Mouse (Mus musculus) stomach, postnatal 0 days (tissue): ENCODE measurements around the gene Mlh1. TPM values are rescaled to one million over a fixed set of nuclear protein-coding genes. Genes with fewer than 3 reads are reported as not detected.

Experiments used
- ATAC-seq: fragments of 200-750 bp; cut with Nextera tagmentation; 2 replicates; pipeline ENCODE4 v1.8.0; 2017; ENCODE audit not compliant: low FRiP score, low TSS enrichment
- DNase-seq: peaks from one replicate; pipeline ENCODE4 v3.0.0-alpha.2; 2016; ENCODE audit warnings: low spot score
- H3K27ac ChIP-seq: fragments of 300-500 bp; sonication (generic); replicated peaks from 2 replicates; pipeline ENCODE4 v1.5.1; 2014; ENCODE audit warnings: mild to moderate bottlenecking, control low read depth
- H3K27me3 ChIP-seq: fragments of 300-500 bp; sonication (generic); 2 replicates; pipeline ENCODE4 v1.6.1; 2014; ENCODE audit warnings: low read length; ENCODE audit not compliant: control insufficient read depth, insufficient read depth
- H3K36me3 ChIP-seq: fragments of 300-500 bp; sonication (generic); 2 replicates; pipeline ENCODE4 v1.6.1; 2014; ENCODE audit warnings: low read length, mixed read lengths; ENCODE audit not compliant: control insufficient read depth, insufficient read depth
- H3K4me1 ChIP-seq: fragments of 300-500 bp; sonication (generic); replicated peaks from 2 replicates; pipeline ENCODE4 v1.6.1; 2014; ENCODE audit warnings: antibody characterized with exemption; ENCODE audit not compliant: control insufficient read depth, insufficient read depth
- H3K4me2 ChIP-seq: fragments of 300-500 bp; sonication (generic); replicated peaks from 2 replicates; pipeline ENCODE4 v1.6.1; 2014; ENCODE audit warnings: low read depth, mild to moderate bottlenecking, control low read depth, moderate library complexity
- H3K4me3 ChIP-seq: fragments of 300-500 bp; sonication (generic); 2 replicates; pipeline ENCODE4 v1.5.1; 2014; ENCODE audit warnings: low read depth, low read length, control low read depth
- H3K9ac ChIP-seq: fragments of 300-500 bp; sonication (generic); 2 replicates; pipeline ENCODE4 v1.6.1; 2014; ENCODE audit warnings: mild to moderate bottlenecking, low read length, control low read depth, mixed read lengths
- H3K9me3 ChIP-seq: fragments of 300-500 bp; sonication (generic); 2 replicates; pipeline ENCODE4 v1.6.1; 2016; ENCODE audit warnings: low read length; ENCODE audit not compliant: control insufficient read depth
- CTCF ChIP-seq: IDR thresholded peaks from 2 replicates; pipeline ENCODE4 v1.5.1; 2016; ENCODE audit warnings: antibody characterized with exemption, low read depth, mild to moderate bottlenecking, moderate library complexity
- EP300 ChIP-seq: optimal IDR thresholded peaks from 2 replicates; pipeline ENCODE3; 2016; ENCODE audit warnings: antibody characterized with exemption
- WGBS: fragments of 180-500 bp; shearing (Covaris S2); extraction: QIAGEN DNeasy Blood & Tissue Kit; methylation state at CpG from one replicate; pipeline ENCODE4 v1.1.7; 2014; 5-methylcytosine and 5-hydroxymethylcytosine counted together
- polyA plus RNA-seq: library from polyadenylated mRNA; unstranded; fragments of >200 nt; fragmentation: Nextera tagmentation; extraction: Ambion mirVana; gene quantifications from 2 replicates; pipeline ENCODE4 v1.2.1, GENCODE M21; 2015

The Mlh1 gene
- polyA plus RNA-seq, 1 experiment from 2014 or later, result 16.1 TPM

- TF ChIP-seq CTCF (no peak), EP300 (no peak)
- peak overlapping the region; percentile 92 for H3K27ac ChIP-seq
- H3K4me1 ChIP-seq, result peaks cover 8% of the 10 kb centered on the region; the same call in 1 of the 2 replicates
- peak overlapping the region; percentile 68 for H3K4me2 ChIP-seq
- peak overlapping the region; percentile 75 for H3K9ac ChIP-seq
- H3K9me3 ChIP-seq, result no peaks in the 10 kb centered on the region
- peak overlapping the region; percentile 81 for H3K4me3 ChIP-seq
- ATAC-seq (no peak), DNase-seq (no peak)
- no peaks in the 10 kb centered on the region; the same call in 1 of the 2 replicates for H3K36me3 ChIP-seq
- WGBS, result 3% methylated on average over 5 of the region's 5 CpGs
- no peaks in the 10 kb centered on the region for H3K27me3 ChIP-seq
Measured at GRCm38 (mm10) chr9:111270606-111271005, 985 bp downstream of the Mlh1 start.

GRCm38 (mm10) chr9:111267998-111268397, 3.6 kb downstream of the Mlh1 start:
- 94% methylated on average over 2 of the region's 2 CpGs for WGBS
- no peak overlapping the region for H3K27ac ChIP-seq
- no peak overlapping the region for H3K4me3 ChIP-seq
- H3K9ac ChIP-seq, result no peak overlapping the region
- H3K4me2 ChIP-seq, result no peak overlapping the region
- H3K4me1 ChIP-seq, result no peaks in the 10 kb centered on the region
- no peaks in the 10 kb centered on the region for H3K9me3 ChIP-seq
- DNase-seq, result no peak
- peaks cover 8% of the 10 kb centered on the region; the same call in 1 of the 2 replicates for H3K36me3 ChIP-seq
- TF ChIP-seq CTCF (no peak), EP300 (no peak)
- no peak for ATAC-seq
- no peaks in the 10 kb centered on the region for H3K27me3 ChIP-seq

GRCm38 (mm10) chr9:111261356-111261755, 10.2 kb downstream of the Mlh1 start:
- no peaks in the 10 kb centered on the region for H3K9me3 ChIP-seq
- H3K9ac ChIP-seq, result no peak overlapping the region
- no peak for DNase-seq
- peaks cover 10% of the 10 kb centered on the region; the same call in 1 of the 2 replicates for H3K36me3 ChIP-seq
- H3K27ac ChIP-seq, result no peak overlapping the region
- 92% methylated on average over 4 of the region's 4 CpGs for WGBS
- H3K4me1 ChIP-seq, result no peaks in the 10 kb centered on the region
- ATAC-seq, result no peak
- H3K27me3 ChIP-seq, result no peaks in the 10 kb centered on the region
- H3K4me3 ChIP-seq, result no peak overlapping the region
- no peak for TF ChIP-seq EP300
- H3K4me2 ChIP-seq, result no peak overlapping the region

- H3K4me2 ChIP-seq, result no peak overlapping the region
- H3K4me3 ChIP-seq, result no peak overlapping the region
- H3K36me3 ChIP-seq, result peaks cover 13% of the 10 kb centered on the region
- H3K9me3 ChIP-seq, result no peaks in the 10 kb centered on the region
- no peak overlapping the region for H3K9ac ChIP-seq
- H3K27ac ChIP-seq, result peak overlapping the region; percentile 35; the same call in 1 of the 2 replicates
- TF ChIP-seq CTCF, result no peak
- no peaks in the 10 kb centered on the region for H3K27me3 ChIP-seq
- no peaks in the 10 kb centered on the region for H3K4me1 ChIP-seq
- ATAC-seq (peak; percentile 64), DNase-seq (peak; percentile 26)
- 7% methylated on average over 1 of the region's 1 CpGs for WGBS
Measured at GRCm38 (mm10) chr9:111260360-111260985, 11.1 kb downstream of the Mlh1 start.

GRCm38 (mm10) chr9:111252161-111252869, 19.3 kb downstream of the Mlh1 start:
- WGBS, result 65% methylated on average over 7 of the region's 7 CpGs

GRCm38 (mm10) chr9:111247682-111248246, 23.8 kb downstream of the Mlh1 start:
- Histone ChIP-seq H3K9me3 (no peaks in the 10 kb centered on the region), H3K4me3 (no peak overlapping the region), H3K36me3 (peaks cover 16% of the 10 kb centered on the region; the same call in 1 of the 2 replicates), H3K4me2 (no peak overlapping the region), H3K9ac (no peak overlapping the region), H3K27ac (no peak overlapping the region), H3K4me1 (no peaks in the 10 kb centered on the region), H3K27me3 (no peaks in the 10 kb centered on the region)
- DNase-seq (no peak), ATAC-seq (no peak)
- WGBS, result 81% methylated on average over 3 of the region's 3 CpGs
- TF ChIP-seq EP300 (no peak), CTCF (peak; percentile 62)

More at GRCm38 (mm10) chr9:111252161-111252869, 19.3 kb downstream of the Mlh1 start:
- H3K4me2 ChIP-seq, result no peak overlapping the region
- H3K9ac ChIP-seq, result no peak overlapping the region
- H3K9me3 ChIP-seq, result no peaks in the 10 kb centered on the region
- H3K27ac ChIP-seq, result no peak overlapping the region
- TF ChIP-seq EP300 (no peak), CTCF (peak; percentile 50)
- ATAC-seq (no peak), DNase-seq (no peak)
- peaks cover 17% of the 10 kb centered on the region for H3K36me3 ChIP-seq
- H3K4me3 ChIP-seq, result no peak overlapping the region
- H3K4me1 ChIP-seq, result no peaks in the 10 kb centered on the region
- H3K27me3 ChIP-seq, result no peaks in the 10 kb centered on the region
